Mouse (Mus musculus) lung, postnatal 0 days (tissue): Measurements from ENCODE around the gene Tulp2. TPM values are rescaled to one million over a fixed set of nuclear protein-coding genes. Genes with fewer than 3 reads are reported as not detected.
"Not testable (repeated sequence)": the region's sequence is repeated elsewhere in the genome, so short reads cannot be mapped to it uniquely, and the experiment has no call there.

Experiments
- ATAC-seq: fragments of 200-750 bp; cut with Nextera tagmentation; 2 replicates; pipeline ENCODE4 v1.8.0; 2017; ENCODE audit warnings: moderate library complexity
- DNase-seq: peaks from one replicate; pipeline ENCODE4 v3.0.0-alpha.2; 2016; ENCODE audit warnings: low spot score
- H3K27ac ChIP-seq: fragments of 300-500 bp; sonication (generic); 2 replicates; pipeline ENCODE4 v1.5.1; 2014; ENCODE audit warnings: antibody characterized with exemption, mild to moderate bottlenecking, low read length, mixed read lengths
- H3K27me3 ChIP-seq: fragments of 300-500 bp; sonication (generic); replicated peaks from 2 replicates; pipeline ENCODE4 v1.6.1; 2014; ENCODE audit warnings: low read length, mixed read lengths; ENCODE audit not compliant: insufficient read depth
- H3K36me3 ChIP-seq: fragments of 300-500 bp; sonication (generic); 2 replicates; pipeline ENCODE4 v1.6.1; 2014; ENCODE audit warnings: low read length, mixed read lengths; ENCODE audit not compliant: insufficient read depth
- H3K4me1 ChIP-seq: fragments of 300-500 bp; sonication (generic); 2 replicates; pipeline ENCODE4 v1.6.1; 2014; ENCODE audit warnings: antibody characterized with exemption, low read depth, low read length, mixed read lengths; ENCODE audit not compliant: insufficient read depth
- H3K4me2 ChIP-seq: fragments of 300-500 bp; sonication (generic); replicated peaks from 2 replicates; pipeline ENCODE4 v1.6.1; 2014; ENCODE audit warnings: low read depth, mild to moderate bottlenecking, low read length, moderate library complexity, mixed read lengths
- H3K4me3 ChIP-seq: fragments of 300-500 bp; sonication (generic); 2 replicates; pipeline ENCODE4 v1.5.1; 2014; ENCODE audit warnings: low read depth, low read length
- H3K9ac ChIP-seq: fragments of 300-500 bp; sonication (generic); replicated peaks from 2 replicates; pipeline ENCODE4 v1.6.1; 2014; ENCODE audit warnings: low read depth, mild to moderate bottlenecking
- H3K9me3 ChIP-seq: fragments of 300-500 bp; sonication (generic); 2 replicates; pipeline ENCODE4 v1.6.1; 2016; ENCODE audit warnings: low read length, mixed read lengths
- CTCF ChIP-seq: IDR thresholded peaks from 2 replicates; pipeline ENCODE4 v1.5.1; 2016; ENCODE audit warnings: antibody characterized with exemption, mild to moderate bottlenecking
- EP300 ChIP-seq: IDR thresholded peaks from 2 replicates; pipeline ENCODE4 v1.6.1; 2016; ENCODE audit warnings: antibody characterized with exemption, mild to moderate bottlenecking, control low read depth
- WGBS: fragments of 180-500 bp; shearing (Covaris S2); extraction: QIAGEN DNeasy Blood & Tissue Kit; methylation state at CpG from one replicate; pipeline ENCODE4 v1.1.7; 2014; 5-methylcytosine and 5-hydroxymethylcytosine counted together
- polyA plus RNA-seq: library from polyadenylated mRNA; unstranded; fragments of >200 nt; fragmentation: Nextera tagmentation; extraction: Ambion mirVana; gene quantifications from 2 replicates; pipeline ENCODE4 v1.2.1, GENCODE M21; 2015

Tulp2 gene
- polyA plus RNA-seq, 1 experiment from 2014 or later, result 0.25 TPM

- no peak overlapping the region for H3K27ac ChIP-seq
- no peak for ATAC-seq
These were observed 489 bp downstream of the Tulp2 start for GRCm38 (mm10) chr7:45482166-45482565.

GRCm38 (mm10) chr7:45484985-45485384, 3.3 kb downstream of the Tulp2 start:
- not testable (repeated sequence) for H3K27ac ChIP-seq, H3K4me3 ChIP-seq, H3K36me3 ChIP-seq, H3K9me3 ChIP-seq, H3K27me3 ChIP-seq, DNase-seq, H3K4me1 ChIP-seq, H3K9ac ChIP-seq, H3K4me2 ChIP-seq, ATAC-seq
- WGBS, result 95% methylated on average over 5 of the region's 5 CpGs

More at GRCm38 (mm10) chr7:45482166-45482565, 489 bp downstream of the Tulp2 start:
- Histone ChIP-seq H3K4me3 (no peak overlapping the region), H3K27me3 (no peaks in the 10 kb centered on the region), H3K4me1 (no peaks in the 10 kb centered on the region), H3K9ac (no peak overlapping the region), H3K36me3 (no peaks in the 10 kb centered on the region), H3K4me2 (no peak overlapping the region), H3K9me3 (no peaks in the 10 kb centered on the region)
- no peak for DNase-seq
- TF ChIP-seq CTCF (no peak), EP300 (no peak)
- WGBS, result 83% methylated on average over 1 of the region's 1 CpGs

GRCm38 (mm10) chr7:45486158-45486557, 4.5 kb downstream of the Tulp2 start:
- Histone ChIP-seq H3K9ac (no peak overlapping the region), H3K27me3 (no peaks in the 10 kb centered on the region), H3K36me3 (no peaks in the 10 kb centered on the region), H3K27ac (no peak overlapping the region), H3K9me3 (no peaks in the 10 kb centered on the region), H3K4me2 (no peak overlapping the region), H3K4me3 (no peak overlapping the region), H3K4me1 (peaks cover 3% of the 10 kb centered on the region; the same call in 1 of the 2 replicates)
- DNase-seq (no peak), ATAC-seq (no peak)
- WGBS, result 62% methylated on average over 7 of the region's 7 CpGs
- TF ChIP-seq EP300, result no peak
- TF ChIP-seq CTCF, result no peak

- no peak within 1 kb of the TSS for H3K27ac ChIP-seq
- ATAC-seq (no peak), DNase-seq (no peak)
- H3K9ac ChIP-seq, result no peak within 1 kb of the TSS
- no peak for TF ChIP-seq EP300
- no peak for TF ChIP-seq CTCF
- WGBS, result 78% methylated on average over 12 of the region's 12 CpGs
- H3K4me2 ChIP-seq, result no peak within 1 kb of the TSS
- H3K4me1 ChIP-seq, result peaks cover 3% of the 10 kb centered on the region; the same call in 1 of the 2 replicates
- H3K36me3 ChIP-seq, result no peaks in the 10 kb centered on the region
- no peak within 1 kb of the TSS for H3K4me3 ChIP-seq
- H3K27me3 ChIP-seq, result no peaks in the 10 kb centered on the region
- H3K9me3 ChIP-seq, result no peaks in the 10 kb centered on the region
These were observed 5.2 kb downstream of the Tulp2 start, which contains the start of gene Gm45808 for GRCm38 (mm10) chr7:45486761-45487415. Gm45808 (minus strand) TSS chr7:45486811.

GRCm38 (mm10) chr7:45487861-45488292, 6.2 kb downstream of the Tulp2 start:
- Histone ChIP-seq H3K9me3 (no peaks in the 10 kb centered on the region), H3K27me3 (no peaks in the 10 kb centered on the region), H3K4me2 (peak overlapping the region; percentile 67), H3K9ac (no peak overlapping the region), H3K4me3 (peak overlapping the region; percentile 40), H3K36me3 (no peaks in the 10 kb centered on the region), H3K4me1 (peaks cover 3% of the 10 kb centered on the region; the same call in 1 of the 2 replicates), H3K27ac (no peak overlapping the region; the same call in 1 of the 2 replicates)
- 54% methylated on average over 11 of the region's 11 CpGs for WGBS
- TF ChIP-seq CTCF (no peak), EP300 (no peak)
- DNase-seq, result no peak
- no peak for ATAC-seq

GRCm38 (mm10) chr7:45488293-45489204, 6.9 kb downstream of the Tulp2 start, which contains the start of gene Dhdh:
Dhdh (minus strand) TSS chr7:45488805.
- Histone ChIP-seq H3K4me1 (peaks cover 3% of the 10 kb centered on the region; the same call in 1 of the 2 replicates), H3K27me3 (no peaks in the 10 kb centered on the region), H3K4me3 (peak within 1 kb of the TSS; percentile 40), H3K9me3 (no peaks in the 10 kb centered on the region), H3K9ac (peak within 1 kb of the TSS; percentile 40; the same call in 1 of the 2 replicates), H3K4me2 (peak within 1 kb of the TSS; percentile 67), H3K27ac (peak within 1 kb of the TSS; percentile 16; the same call in 1 of the 2 replicates), H3K36me3 (no peaks in the 10 kb centered on the region)
- WGBS, result 12% methylated on average over 38 of the region's 38 CpGs
- DNase-seq (peak; percentile 81), ATAC-seq (peak; percentile 75)
- TF ChIP-seq EP300 (no peak), CTCF (no peak)
